Mouse (Mus musculus) MEL (cell line): ENCODE measurements around the gene Arhgap24. TPM values are rescaled to one million over a fixed set of nuclear protein-coding genes. Genes with fewer than 3 reads are reported as not detected.

Source experiments
- DNase-seq: peaks from one replicate; pipeline ENCODE4 v3.0.0; 2011; ENCODE audit warnings: low read depth, low spot score
- H3K27ac ChIP-seq: 2 replicates; pipeline ENCODE4 v1.5.1; 2012; ENCODE audit warnings: low read depth, mild to moderate bottlenecking, control low read depth, low read length, moderate library complexity; ENCODE audit not compliant: control insufficient read depth
- H3K27me3 ChIP-seq, 2 experiments: fragments of 150-350 bp in 1 of 2; sonication (generic) in 1 of 2; 2 replicates each; pipeline ENCODE4 v1.6.1; 2012; ENCODE audit warnings: low read length in 2 of 2, mild to moderate bottlenecking in 2 of 2, improper control_type of control experiment in 1 of 2, moderate library complexity in 1 of 2; ENCODE audit not compliant: insufficient read depth in 2 of 2, control insufficient read depth in 1 of 2
- H3K36me3 ChIP-seq, 2 experiments: 2 replicates each; pipeline ENCODE4 v1.6.1; 2012 to 2014; ENCODE audit warnings: low read length in 2 of 2, improper control_type of control experiment in 1 of 2, inconsistent platforms in 1 of 2, mild to moderate bottlenecking in 1 of 2; ENCODE audit not compliant: insufficient read depth in 2 of 2, control insufficient read depth in 1 of 2
- H3K4me1 ChIP-seq, 2 experiments: fragments of 150-350 bp in 1 of 2; sonication (generic) in 1 of 2; 2 replicates each; pipeline ENCODE4 v1.6.1; 2012; ENCODE audit warnings: low read length in 2 of 2, improper control_type of control experiment in 1 of 2, mild to moderate bottlenecking in 1 of 2; ENCODE audit not compliant: insufficient read depth in 2 of 2, control insufficient read depth in 1 of 2
- H3K4me3 ChIP-seq, 2 experiments: fragments of 150-350 bp in 1 of 2; sonication (generic) in 1 of 2; 2 replicates each; pipeline ENCODE4 v1.5.1; 2012; ENCODE audit warnings: low read depth in 2 of 2, low read length in 2 of 2, mild to moderate bottlenecking in 2 of 2, moderate library complexity in 2 of 2, control low read depth in 1 of 2, improper control_type of control experiment in 1 of 2; ENCODE audit not compliant: control insufficient read depth in 1 of 2, insufficient read depth in 1 of 2
- H3K79me2 ChIP-seq: 2 replicates; pipeline ENCODE4 v1.6.1; 2012; ENCODE audit warnings: mild to moderate bottlenecking, low read length, moderate library complexity; ENCODE audit not compliant: control insufficient read depth, poor library complexity, insufficient read depth
- H3K9ac ChIP-seq: 2 replicates; pipeline ENCODE4 v1.6.1; 2012; ENCODE audit warnings: low read depth, mild to moderate bottlenecking, control low read depth, low read length, moderate library complexity; ENCODE audit not compliant: control insufficient read depth, poor library complexity, severe bottlenecking
- H3K9me3 ChIP-seq: fragments of 150-350 bp; sonication (generic); replicated peaks from 2 replicates; pipeline ENCODE4 v1.6.1; 2012; ENCODE audit warnings: mild to moderate bottlenecking, low read length, improper control_type of control experiment, moderate library complexity; ENCODE audit not compliant: insufficient read depth
- CHD1 ChIP-seq: IDR thresholded peaks from 2 replicates; pipeline ENCODE4 v1.6.1; 2012; ENCODE audit warnings: low read depth, mild to moderate bottlenecking, inconsistent platforms, low read length, improper control_type of control experiment
- CTCF ChIP-seq, 3 experiments: IDR thresholded peaks in 2 of 3; conservative IDR thresholded peaks in 1 of 3; 2 replicates each; pipeline ENCODE4 v1.5.1; 2011 to 2012; ENCODE audit warnings: low read length in 3 of 3, low read depth in 2 of 3, mild to moderate bottlenecking in 2 of 3, improper control_type of control experiment in 1 of 3, inconsistent platforms in 1 of 3, mixed read lengths in 1 of 3, moderate library complexity in 1 of 3; ENCODE audit not compliant: control insufficient read depth in 1 of 3, insufficient read depth in 1 of 3, poor library complexity in 1 of 3, severe bottlenecking in 1 of 3
- ELF1 ChIP-seq: IDR thresholded peaks from 2 replicates; pipeline ENCODE4 v1.6.1; 2014; ENCODE audit warnings: low read depth, mild to moderate bottlenecking, inconsistent platforms, low read length, improper control_type of control experiment, moderate library complexity
- ETS1 ChIP-seq: IDR thresholded peaks from 2 replicates; pipeline ENCODE4 v1.6.1; 2012; ENCODE audit warnings: low read depth, mild to moderate bottlenecking, inconsistent platforms, low read length, improper control_type of control experiment, moderate library complexity
- GATA1 ChIP-seq: IDR thresholded peaks from 2 replicates; pipeline ENCODE4 v1.6.1; 2011; ENCODE audit warnings: low read depth, low read length, improper control_type of control experiment
- HCFC1 ChIP-seq: IDR thresholded peaks from 2 replicates; pipeline ENCODE4 v1.6.1; 2012; ENCODE audit warnings: low read depth, mild to moderate bottlenecking, inconsistent platforms, low read length, improper control_type of control experiment, moderate library complexity
- KAT2A ChIP-seq: conservative IDR thresholded peaks from 2 replicates; pipeline ENCODE4 v1.6.1; 2012; ENCODE audit warnings: low read depth, low read length, improper control_type of control experiment, inconsistent platforms
- MAZ ChIP-seq: IDR thresholded peaks from 2 replicates; pipeline ENCODE4 v1.6.1; 2012; ENCODE audit warnings: low read depth, mild to moderate bottlenecking, inconsistent platforms, low read length, improper control_type of control experiment
- MEF2A ChIP-seq: IDR thresholded peaks from 2 replicates; pipeline ENCODE4 v1.6.1; 2014; ENCODE audit warnings: low read depth, mild to moderate bottlenecking, inconsistent platforms, low read length, improper control_type of control experiment; ENCODE audit not compliant: poor library complexity, insufficient replicate concordance, severe bottlenecking; ENCODE audit errors: extremely low read depth
- MYC ChIP-seq: IDR thresholded peaks from 2 replicates; pipeline ENCODE4 v1.6.1; 2011; ENCODE audit warnings: low read depth, mild to moderate bottlenecking, low read length, improper control_type of control experiment, moderate library complexity
- NRF1 ChIP-seq: IDR thresholded peaks from 2 replicates; pipeline ENCODE4 v1.6.1; 2014; ENCODE audit warnings: low read depth, mild to moderate bottlenecking, inconsistent platforms, low read length, improper control_type of control experiment, moderate library complexity; ENCODE audit not compliant: poor library complexity, insufficient read depth, severe bottlenecking
- POLR2A ChIP-seq, 2 experiments: IDR thresholded peaks; 2 replicates each; pipeline ENCODE4 v1.6.1; 2011 to 2012; ENCODE audit warnings: low read length in 2 of 2, mild to moderate bottlenecking in 2 of 2, control low read depth in 1 of 2, improper control_type of control experiment in 1 of 2, low read depth in 1 of 2, moderate library complexity in 1 of 2; ENCODE audit not compliant: control insufficient read depth in 1 of 2, insufficient read depth in 1 of 2, poor library complexity in 1 of 2
- POLR2AphosphoS2 ChIP-seq: IDR thresholded peaks from 2 replicates; pipeline ENCODE4 v1.6.1; 2011; ENCODE audit warnings: low read length, improper control_type of control experiment
- POLR2AphosphoS5 ChIP-seq: IDR thresholded peaks from 2 replicates; pipeline ENCODE4 v1.6.1; 2012; ENCODE audit warnings: low read depth, borderline replicate concordance, mild to moderate bottlenecking, inconsistent platforms, low read length, moderate library complexity, mixed read lengths
- SIN3A ChIP-seq: IDR thresholded peaks from 2 replicates; pipeline ENCODE4 v1.6.1; 2012; ENCODE audit warnings: low read length, improper control_type of control experiment, inconsistent platforms
- SMC3 ChIP-seq: IDR thresholded peaks from 2 replicates; pipeline ENCODE4 v1.6.1; 2011; ENCODE audit warnings: low read depth, low read length, improper control_type of control experiment
- TBP ChIP-seq: IDR thresholded peaks from 2 replicates; pipeline ENCODE4 v1.8.0; 2011; ENCODE audit warnings: low read depth, low read length, improper control_type of control experiment
- UBTF ChIP-seq: IDR thresholded peaks from 2 replicates; pipeline ENCODE4 v1.6.1; 2012; ENCODE audit warnings: low read depth, mild to moderate bottlenecking, inconsistent platforms, low read length, improper control_type of control experiment, moderate library complexity, borderline replicate concordance; ENCODE audit not compliant: insufficient read depth
- USF2 ChIP-seq, 2 experiments: IDR thresholded peaks; 2 replicates each; pipeline ENCODE4 v1.6.1; 2011 to 2012; ENCODE audit warnings: improper control_type of control experiment in 2 of 2, low read length in 2 of 2, borderline replicate concordance in 1 of 2, inconsistent platforms in 1 of 2, low read depth in 1 of 2, mild to moderate bottlenecking in 1 of 2; ENCODE audit not compliant: insufficient read depth in 1 of 2
- ZMIZ1 ChIP-seq: IDR thresholded peaks from 2 replicates; pipeline ENCODE4 v1.6.1; 2012; ENCODE audit warnings: low read depth, mild to moderate bottlenecking, inconsistent platforms, low read length, improper control_type of control experiment, moderate library complexity
- ZNF384 ChIP-seq: IDR thresholded peaks from 2 replicates; pipeline ENCODE4 v1.6.1; 2012; ENCODE audit warnings: low read depth, mild to moderate bottlenecking, inconsistent platforms, low read length, improper control_type of control experiment
- polyA plus RNA-seq, 2 experiments: library from polyadenylated mRNA; stranded (reverse) in 1 of 2; unstranded in 1 of 2; fragments of >175 nt in 1 of 2; fragments of >200 nt in 1 of 2; gene quantifications; 2 replicates each; pipeline versions ENCODE4 v1.2.1 to v1.2.4; 2012; ENCODE audit warnings: low replicate concordance in 2 of 2, low read depth in 1 of 2; ENCODE audit not compliant: insufficient read length in 2 of 2, insufficient read depth in 1 of 2, missing spikeins in 1 of 2
- total RNA-seq: library from RNA; depleted of rRNA; stranded (reverse); fragments of 300-350 nt; gene quantifications from 2 replicates; pipeline ENCODE4 v1.2.3, GENCODE M21; 2012

Gene Arhgap24
- total and polyA plus RNA-seq, 3 experiments, result not detected

- no peak overlapping the region for H3K9ac ChIP-seq
- no peaks in the 10 kb centered on the region for H3K79me2 ChIP-seq
- TF ChIP-seq ETS1 (no peak), UBTF (no peak), CHD1 (no peak), MEF2A (no peak), SMC3 (no peak), SIN3A (no peak), ZMIZ1 (no peak), NRF1 (no peak), CTCF (IDR thresholded peaks at IDR 0.05 in 2 of 3, conservative IDR thresholded peaks at IDR 0.05 in 1 of 3; ENCODE audit: control insufficient read depth in 1 of 3, insufficient read depth in 1 of 3, low read depth in 2 of 3, low read length in 3 of 3, poor library complexity in 1 of 3, severe bottlenecking in 1 of 3) (no peak), TBP (no peak), GATA1 (no peak), USF2 (IDR thresholded peaks at IDR 0.05; ENCODE audit: borderline replicate concordance in 1 of 2, insufficient read depth in 1 of 2, low read depth in 1 of 2, low read length in 2 of 2) (no peak), HCFC1 (no peak)
- no peaks in the 10 kb centered on the region for H3K36me3 ChIP-seq
- no peaks in the 10 kb centered on the region for H3K4me1 ChIP-seq
- H3K4me3 ChIP-seq, result no peak overlapping the region
- H3K27me3 ChIP-seq, result no peaks in the 10 kb centered on the region
- H3K27ac ChIP-seq, result no peak overlapping the region
- DNase-seq, result no peak
- no peaks in the 10 kb centered on the region for H3K9me3 ChIP-seq
Observed at GRCm38 (mm10) chr5:102576750-102577149, 95.6 kb downstream of the Arhgap24 start.

- no peak for TF ChIP-seq TBP
- no peak for TF ChIP-seq POLR2AphosphoS2
- no peak for TF ChIP-seq ZMIZ1
- no peak for TF ChIP-seq KAT2A
- no peak for TF ChIP-seq HCFC1
- no peak for TF ChIP-seq POLR2A (IDR thresholded peaks at IDR 0.05; ENCODE audit: control insufficient read depth in 1 of 2, insufficient read depth in 1 of 2, low read depth in 1 of 2, low read length in 2 of 2, poor library complexity in 1 of 2)
- no peak for TF ChIP-seq ELF1
- TF ChIP-seq MAZ, result no peak
- no peak for TF ChIP-seq MYC
- no peak for TF ChIP-seq POLR2AphosphoS5
- no peak for TF ChIP-seq ZNF384
- no peak for TF ChIP-seq NRF1
- no peak for TF ChIP-seq CTCF (IDR thresholded peaks at IDR 0.05 in 2 of 3, conservative IDR thresholded peaks at IDR 0.05 in 1 of 3; ENCODE audit: control insufficient read depth in 1 of 3, insufficient read depth in 1 of 3, low read depth in 2 of 3, low read length in 3 of 3, poor library complexity in 1 of 3, severe bottlenecking in 1 of 3)
- Histone ChIP-seq H3K4me3 (no peak overlapping the region), H3K79me2 (no peaks in the 10 kb centered on the region), H3K4me1 (no peaks in the 10 kb centered on the region), H3K36me3 (no peaks in the 10 kb centered on the region), H3K9me3 (no peaks in the 10 kb centered on the region), H3K9ac (no peak overlapping the region), H3K27me3 (no peaks in the 10 kb centered on the region), H3K27ac (no peak overlapping the region)
- no peak for DNase-seq
Observed at GRCm38 (mm10) chr5:102577729-102578128, 96.5 kb downstream of the Arhgap24 start.
